Mouse (Mus musculus) liver, embryonic 11.5 days (tissue): ENCODE data around the gene Timp2. TPM values are rescaled to one million over a fixed set of nuclear protein-coding genes. Genes with fewer than 3 reads are reported as not detected.

Source experiments
- ATAC-seq: fragments of 200-750 bp; cut with Nextera tagmentation; replicated peaks from 2 replicates; pipeline ENCODE4 v1.8.0; 2017; ENCODE audit warnings: moderate number of reproducible peaks, mild to moderate bottlenecking, moderate TSS enrichment, moderate library complexity; ENCODE audit not compliant: low FRiP score
- DNase-seq: peaks from one replicate; pipeline ENCODE4 v3.0.0-alpha.2; 2017; ENCODE audit warnings: low spot score
- H3K27ac ChIP-seq: fragments of 300-500 bp; sonication (generic); 2 replicates; pipeline ENCODE4 v1.5.1; 2014; ENCODE audit warnings: mild to moderate bottlenecking, low read depth, low read length, control low read depth
- H3K27me3 ChIP-seq: fragments of 300-500 bp; sonication (generic); replicated peaks from 2 replicates; pipeline ENCODE4 v1.6.1; 2014; ENCODE audit warnings: low read length, mixed read lengths; ENCODE audit not compliant: control insufficient read depth, insufficient read depth
- H3K36me3 ChIP-seq: fragments of 300-500 bp; sonication (generic); 2 replicates; pipeline ENCODE4 v1.6.1; 2014; ENCODE audit warnings: mild to moderate bottlenecking, low read length, moderate library complexity, mixed read lengths; ENCODE audit not compliant: control insufficient read depth, insufficient read depth
- H3K4me1 ChIP-seq: fragments of 300-500 bp; sonication (generic); replicated peaks from 2 replicates; pipeline ENCODE4 v1.6.1; 2014; ENCODE audit warnings: low read length, mixed read lengths; ENCODE audit not compliant: control insufficient read depth, insufficient read depth
- H3K4me2 ChIP-seq: fragments of 300-500 bp; sonication (generic); 2 replicates; pipeline ENCODE4 v1.6.1; 2014; ENCODE audit warnings: mild to moderate bottlenecking, control low read depth, moderate library complexity
- H3K4me3 ChIP-seq: fragments of 300-500 bp; sonication (generic); 2 replicates; pipeline ENCODE4 v1.5.1; 2014; ENCODE audit warnings: low read depth, low read length, control low read depth
- H3K9ac ChIP-seq: fragments of 300-500 bp; sonication (generic); 2 replicates; pipeline ENCODE4 v1.6.1; 2014; ENCODE audit warnings: low read depth, low read length, control low read depth
- H3K9me3 ChIP-seq: fragments of 300-500 bp; sonication (generic); 2 replicates; pipeline ENCODE4 v1.6.1; 2016; ENCODE audit warnings: low read length, inconsistent platforms, mixed read lengths; ENCODE audit not compliant: control insufficient read depth
- WGBS: fragments of 180-500 bp; shearing (Covaris S2); extraction: QIAGEN DNeasy Blood & Tissue Kit; methylation state at CpG from one replicate; pipeline ENCODE4 v1.1.7; 2014; 5-methylcytosine and 5-hydroxymethylcytosine counted together
- polyA plus RNA-seq: library from polyadenylated mRNA; unstranded; fragments of >200 nt; fragmentation: Nextera tagmentation; extraction: Ambion mirVana; gene quantifications from 2 replicates; pipeline ENCODE4 v1.2.1, GENCODE M21; 2014

Timp2 gene
- polyA plus RNA-seq, 1 experiment from 2014 or later, result 17.8 TPM

- no peak overlapping the region for H3K4me2 ChIP-seq
- H3K4me3 ChIP-seq, result no peak overlapping the region
- H3K27ac ChIP-seq, result no peak overlapping the region
- H3K4me1 ChIP-seq, result no peaks in the 10 kb centered on the region
- DNase-seq (no peak), ATAC-seq (no peak)
- H3K27me3 ChIP-seq, result no peaks in the 10 kb centered on the region; the same call in 1 of the 2 replicates
- H3K36me3 ChIP-seq, result no peaks in the 10 kb centered on the region
- no peak overlapping the region for H3K9ac ChIP-seq
- H3K9me3 ChIP-seq, result no peaks in the 10 kb centered on the region
Measured at GRCm38 (mm10) chr11:118375006-118375405, 19.5 kb upstream of the Timp2 start.

- WGBS, result 63% methylated on average over 5 of the region's 5 CpGs
- no peaks in the 10 kb centered on the region for H3K36me3 ChIP-seq
- no peaks in the 10 kb centered on the region; the same call in 1 of the 2 replicates for H3K27me3 ChIP-seq
- H3K9me3 ChIP-seq, result no peaks in the 10 kb centered on the region
- no peaks in the 10 kb centered on the region for H3K4me1 ChIP-seq
- no peak overlapping the region for H3K27ac ChIP-seq
- H3K4me2 ChIP-seq, result no peak overlapping the region
- no peak for ATAC-seq
- no peak for DNase-seq
- no peak overlapping the region for H3K4me3 ChIP-seq
- H3K9ac ChIP-seq, result no peak overlapping the region
Measured at GRCm38 (mm10) chr11:118374506-118374905, 19.0 kb upstream of the Timp2 start.

- ATAC-seq (no peak), DNase-seq (no peak)
- Histone ChIP-seq H3K27me3 (no peaks in the 10 kb centered on the region; the same call in 1 of the 2 replicates), H3K4me1 (no peaks in the 10 kb centered on the region), H3K27ac (no peak overlapping the region), H3K4me3 (no peak overlapping the region), H3K9ac (no peak overlapping the region), H3K4me2 (no peak overlapping the region), H3K36me3 (no peaks in the 10 kb centered on the region), H3K9me3 (no peaks in the 10 kb centered on the region)
- WGBS, result 63% methylated on average over 7 of the region's 7 CpGs
Measured at GRCm38 (mm10) chr11:118372641-118373040, 17.1 kb upstream of the Timp2 start.

- Histone ChIP-seq H3K9ac (no peak overlapping the region), H3K27ac (no peak overlapping the region), H3K4me1 (no peaks in the 10 kb centered on the region), H3K9me3 (no peaks in the 10 kb centered on the region), H3K4me2 (no peak overlapping the region), H3K36me3 (no peaks in the 10 kb centered on the region), H3K27me3 (no peaks in the 10 kb centered on the region; the same call in 1 of the 2 replicates), H3K4me3 (no peak overlapping the region)
- DNase-seq, result no peak
- ATAC-seq, result no peak
- 79% methylated on average over 7 of the region's 7 CpGs for WGBS
Measured at GRCm38 (mm10) chr11:118371876-118372275, 16.3 kb upstream of the Timp2 start.

- no peak overlapping the region for H3K9ac ChIP-seq
- H3K36me3 ChIP-seq, result no peaks in the 10 kb centered on the region
- no peaks in the 10 kb centered on the region for H3K9me3 ChIP-seq
- no peaks in the 10 kb centered on the region for H3K4me1 ChIP-seq
- no peak for DNase-seq
- no peak for ATAC-seq
- H3K4me3 ChIP-seq, result no peak overlapping the region
- H3K27me3 ChIP-seq, result no peaks in the 10 kb centered on the region
- 62% methylated on average over 8 of the region's 8 CpGs for WGBS
- no peak overlapping the region for H3K27ac ChIP-seq
- no peak overlapping the region for H3K4me2 ChIP-seq
Measured at GRCm38 (mm10) chr11:118369657-118370056, 14.1 kb upstream of the Timp2 start.

GRCm38 (mm10) chr11:118369251-118369650 lies 13.7 kb upstream of the Timp2 start:
- WGBS, result 73% methylated on average over 5 of the region's 5 CpGs

GRCm38 (mm10) chr11:118368330-118368729 lies 12.8 kb upstream of the Timp2 start:
- Histone ChIP-seq H3K27ac (no peak overlapping the region), H3K4me1 (peaks cover 3% of the 10 kb centered on the region), H3K36me3 (no peaks in the 10 kb centered on the region), H3K4me2 (no peak overlapping the region), H3K9me3 (no peaks in the 10 kb centered on the region), H3K9ac (no peak overlapping the region), H3K4me3 (no peak overlapping the region), H3K27me3 (no peaks in the 10 kb centered on the region)
- DNase-seq (no peak), ATAC-seq (no peak)
- 64% methylated on average over 3 of the region's 3 CpGs for WGBS

More at GRCm38 (mm10) chr11:118369251-118369650, 13.7 kb upstream of the Timp2 start:
- no peak overlapping the region for H3K27ac ChIP-seq
- no peak overlapping the region for H3K4me2 ChIP-seq
- no peaks in the 10 kb centered on the region for H3K27me3 ChIP-seq
- H3K36me3 ChIP-seq, result no peaks in the 10 kb centered on the region
- H3K4me3 ChIP-seq, result no peak overlapping the region
- H3K9me3 ChIP-seq, result no peaks in the 10 kb centered on the region
- DNase-seq (no peak), ATAC-seq (no peak)
- H3K9ac ChIP-seq, result no peak overlapping the region
- H3K4me1 ChIP-seq, result no peaks in the 10 kb centered on the region

- H3K9ac ChIP-seq, result no peak overlapping the region
- H3K9me3 ChIP-seq, result no peaks in the 10 kb centered on the region
- no peak overlapping the region for H3K4me2 ChIP-seq
- peaks cover 4% of the 10 kb centered on the region for H3K4me1 ChIP-seq
- no peak for ATAC-seq
- 66% methylated on average over 8 of the region's 8 CpGs for WGBS
- no peaks in the 10 kb centered on the region for H3K36me3 ChIP-seq
- no peak for DNase-seq
- no peak overlapping the region for H3K27ac ChIP-seq
- H3K27me3 ChIP-seq, result no peaks in the 10 kb centered on the region
- no peak overlapping the region for H3K4me3 ChIP-seq
Measured at GRCm38 (mm10) chr11:118366559-118366958, 11.0 kb upstream of the Timp2 start.

- Histone ChIP-seq H3K9ac (no peak overlapping the region), H3K4me2 (no peak overlapping the region), H3K4me3 (no peak overlapping the region), H3K36me3 (no peaks in the 10 kb centered on the region), H3K27ac (no peak overlapping the region), H3K4me1 (peaks cover 4% of the 10 kb centered on the region), H3K9me3 (no peaks in the 10 kb centered on the region), H3K27me3 (no peaks in the 10 kb centered on the region)
- 41% methylated on average over 3 of the region's 3 CpGs for WGBS
- ATAC-seq, result no peak
- no peak for DNase-seq
Measured at GRCm38 (mm10) chr11:118366108-118366507, 10.6 kb upstream of the Timp2 start.
